Mouse (Mus musculus) forebrain, embryonic 16.5 days (tissue): ENCODE results near the gene Plac9b. TPM values are rescaled to one million over a fixed set of nuclear protein-coding genes. Genes with fewer than 3 reads are reported as not detected.
"Not testable (repeated sequence)": the region's sequence is repeated elsewhere in the genome, so short reads cannot be mapped to it uniquely, and the experiment has no call there.

Experiments used
- ATAC-seq: fragments of 200-750 bp; cut with Nextera tagmentation; 2 replicates; pipeline ENCODE4 v1.8.0; 2017; ENCODE audit warnings: mild to moderate bottlenecking, moderate library complexity
- H3K27ac ChIP-seq: fragments of 300-500 bp; sonication (generic); 2 replicates; pipeline ENCODE4 v1.5.1; 2014; ENCODE audit warnings: low read length, control low read depth
- H3K27me3 ChIP-seq: fragments of 300-500 bp; sonication (generic); replicated peaks from 2 replicates; pipeline ENCODE4 v1.6.1; 2014; ENCODE audit warnings: low read length; ENCODE audit not compliant: control insufficient read depth, insufficient read depth
- H3K36me3 ChIP-seq: fragments of 300-500 bp; sonication (generic); 2 replicates; pipeline ENCODE4 v1.6.1; 2014; ENCODE audit not compliant: control insufficient read depth, insufficient read depth
- H3K4me1 ChIP-seq: fragments of 300-500 bp; sonication (generic); replicated peaks from 2 replicates; pipeline ENCODE4 v1.6.1; 2014; ENCODE audit warnings: low read length; ENCODE audit not compliant: control insufficient read depth, insufficient read depth
- H3K4me2 ChIP-seq: fragments of 300-500 bp; sonication (generic); 2 replicates; pipeline ENCODE4 v1.6.1; 2014; ENCODE audit warnings: mild to moderate bottlenecking, low read length, control low read depth
- H3K4me3 ChIP-seq: fragments of 300-500 bp; sonication (generic); replicated peaks from 2 replicates; pipeline ENCODE4 v1.5.1; 2014; ENCODE audit warnings: mild to moderate bottlenecking, low read length, control low read depth
- H3K9ac ChIP-seq: fragments of 300-500 bp; sonication (generic); replicated peaks from 2 replicates; pipeline ENCODE4 v1.6.1; 2014; ENCODE audit warnings: low read depth, low read length, control low read depth
- H3K9me3 ChIP-seq: fragments of 300-500 bp; sonication (generic); 2 replicates; pipeline ENCODE4 v1.6.1; 2016; ENCODE audit warnings: low read length; ENCODE audit not compliant: control insufficient read depth
- WGBS: fragments of 180-500 bp; shearing (Covaris S2); extraction: QIAGEN DNeasy Blood & Tissue Kit; methylation state at CpG from one replicate; pipeline ENCODE4 v1.1.7; 2014; 5-methylcytosine and 5-hydroxymethylcytosine counted together
- polyA plus RNA-seq: library from polyadenylated mRNA; unstranded; fragments of >200 nt; fragmentation: Nextera tagmentation; extraction: Ambion mirVana; gene quantifications from 2 replicates; pipeline ENCODE4 v1.2.1, GENCODE M21; 2015

Plac9b gene
- polyA plus RNA-seq, result 5.2 and 7.4 TPM in 2 replicates

DNA sequence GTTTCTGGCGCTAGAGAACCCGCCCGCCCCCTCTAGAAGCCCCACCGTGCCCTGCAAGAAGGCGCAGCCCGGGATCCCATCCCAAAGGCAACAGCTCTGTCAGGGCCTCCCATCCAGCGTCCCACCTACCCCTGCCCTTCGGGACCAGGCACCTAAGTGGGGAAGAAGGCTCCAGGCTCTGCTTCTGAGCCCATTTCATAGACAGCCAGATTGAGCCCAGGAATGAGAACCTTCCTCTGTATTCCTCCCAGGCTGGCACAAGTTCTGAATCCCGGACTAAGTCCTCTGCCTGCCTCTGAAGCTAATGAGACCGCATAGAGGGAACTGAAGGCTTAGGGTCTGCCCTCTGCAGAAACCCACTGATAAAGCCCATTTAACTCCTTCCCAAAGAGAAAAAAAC, at the start of gene Plac9b:
Gene Plac9b, minus strand, starts transcription at position 101 of the 400 bp plus-strand sequence.
- H3K27ac ChIP-seq, H3K27me3 ChIP-seq, H3K9me3 ChIP-seq, H3K4me1 ChIP-seq, H3K4me2 ChIP-seq, H3K4me3 ChIP-seq, H3K36me3 ChIP-seq, H3K9ac ChIP-seq, ATAC-seq: not testable (repeated sequence)
- no CpG with 5 or more reads among the region's 10 CpGs for WGBS

- not testable (repeated sequence) for H3K27me3 ChIP-seq, H3K4me1 ChIP-seq, H3K27ac ChIP-seq, ATAC-seq, H3K9me3 ChIP-seq, H3K4me2 ChIP-seq, H3K36me3 ChIP-seq, H3K9ac ChIP-seq, H3K4me3 ChIP-seq
- WGBS, result no CpG with 5 or more reads among the region's 5 CpGs
Measured at GRCm38 (mm10) chr14:26216233-26217000, 34.1 kb upstream of the Plac9b start.

DNA sequence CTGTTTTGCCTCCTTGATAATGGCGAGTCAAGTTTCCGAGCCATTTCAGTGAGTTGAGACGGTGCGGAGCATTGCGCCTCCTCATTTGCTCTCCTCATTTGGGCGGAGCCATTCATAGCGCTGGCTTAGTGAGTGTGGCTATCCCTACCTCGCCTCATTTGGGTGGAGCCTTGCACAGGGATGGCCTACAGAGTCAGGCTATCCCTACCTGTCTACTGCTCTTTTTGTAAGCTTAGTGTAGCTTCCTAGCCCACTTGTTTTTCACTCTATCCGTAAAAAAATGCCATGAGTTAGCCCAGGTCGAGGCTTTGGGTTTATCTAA, 24.6 kb upstream of the Plac9b start, which contains the start of gene Tmem254b:
Gene Tmem254b, minus strand, starts transcription at position 116 of the 322 bp plus-strand sequence.
- H3K4me3 ChIP-seq, H3K27me3 ChIP-seq, H3K4me1 ChIP-seq, H3K9ac ChIP-seq, H3K9me3 ChIP-seq, H3K4me2 ChIP-seq, H3K36me3 ChIP-seq, H3K27ac ChIP-seq: not testable (repeated sequence)
- WGBS, result no CpG with 5 or more reads among the region's 10 CpGs
- peak; percentile 83 for ATAC-seq

DNA sequence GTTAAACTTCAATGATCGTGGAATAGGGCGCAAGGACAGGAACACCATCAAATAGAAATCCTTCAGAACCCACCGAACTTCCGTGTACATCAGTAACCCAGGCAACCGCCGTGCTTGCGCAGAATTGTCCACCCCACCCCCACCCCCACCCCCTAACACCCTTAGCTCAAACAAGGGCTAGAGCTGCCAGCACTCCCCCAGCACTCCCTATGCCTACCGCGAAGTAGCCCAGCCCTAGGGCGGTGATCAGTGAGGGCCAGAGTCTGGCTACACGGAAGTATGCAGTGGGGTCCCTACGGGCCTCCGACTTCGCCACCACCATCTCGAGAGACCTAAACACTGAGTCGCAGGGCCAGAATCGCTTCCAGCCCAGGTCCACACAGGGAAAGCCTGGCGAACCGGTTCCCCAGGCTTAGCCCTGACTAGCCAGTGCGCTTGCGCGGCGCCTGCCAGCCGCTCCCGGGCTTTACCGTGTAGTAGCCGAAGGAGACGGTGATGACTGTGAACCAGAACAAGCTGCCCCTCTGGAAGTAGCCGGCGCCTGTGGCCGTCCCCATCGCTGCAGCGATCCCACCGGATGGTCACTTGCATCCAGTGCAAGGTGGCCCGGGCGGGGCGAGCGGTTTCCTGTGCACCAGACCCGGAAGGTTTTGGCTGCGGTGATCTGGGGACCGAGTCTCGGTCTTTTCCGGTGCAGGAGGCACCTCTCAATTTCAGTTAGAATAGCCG, 24.1 kb upstream of the Plac9b start:
- H3K27me3 ChIP-seq, H3K9me3 ChIP-seq, H3K9ac ChIP-seq, H3K4me2 ChIP-seq, H3K36me3 ChIP-seq, H3K27ac ChIP-seq, H3K4me1 ChIP-seq, H3K4me3 ChIP-seq: not testable (repeated sequence)
- ATAC-seq, result peak; percentile 94
- WGBS, result no CpG with 5 or more reads among the region's 44 CpGs

DNA sequence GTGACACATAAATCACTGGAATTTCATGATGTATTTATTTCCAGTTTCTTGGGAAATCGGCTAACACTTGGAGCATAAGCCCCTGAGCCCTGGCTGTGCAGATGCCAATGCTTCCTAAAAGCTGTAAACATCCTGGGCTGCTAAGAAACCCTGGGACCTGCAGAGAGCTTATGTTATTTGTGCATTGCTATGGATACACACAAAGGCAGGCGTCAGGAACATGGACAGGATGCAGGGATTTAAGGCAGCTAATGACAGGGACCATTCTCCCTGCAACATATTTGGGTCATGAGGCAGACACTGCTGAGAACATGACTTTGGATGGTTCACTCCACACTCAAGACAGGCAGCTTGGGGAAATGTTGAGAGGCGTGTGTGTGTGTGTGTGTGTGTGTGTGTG, 15.6 kb upstream of the Plac9b start:
- H3K4me1 ChIP-seq, H3K9ac ChIP-seq, H3K36me3 ChIP-seq, H3K27me3 ChIP-seq, ATAC-seq, H3K27ac ChIP-seq, H3K4me2 ChIP-seq, H3K9me3 ChIP-seq, H3K4me3 ChIP-seq: not testable (repeated sequence)
- no CpG with 5 or more reads among the region's 3 CpGs for WGBS

- H3K4me1 ChIP-seq, H3K27ac ChIP-seq, H3K27me3 ChIP-seq, H3K4me2 ChIP-seq, ATAC-seq, H3K36me3 ChIP-seq, H3K4me3 ChIP-seq, H3K9ac ChIP-seq, H3K9me3 ChIP-seq: not testable (repeated sequence)
- no CpG with 5 or more reads among the region's 8 CpGs for WGBS
Measured at GRCm38 (mm10) chr14:26188361-26188760, 6.1 kb upstream of the Plac9b start.

- not testable (repeated sequence) for H3K36me3 ChIP-seq, H3K27ac ChIP-seq, H3K4me2 ChIP-seq, H3K9ac ChIP-seq, H3K27me3 ChIP-seq, H3K4me3 ChIP-seq, H3K9me3 ChIP-seq, ATAC-seq, H3K4me1 ChIP-seq
- no CpG with 5 or more reads among the region's 9 CpGs for WGBS
Measured at GRCm38 (mm10) chr14:26186638-26187037, 4.4 kb upstream of the Plac9b start.

DNA sequence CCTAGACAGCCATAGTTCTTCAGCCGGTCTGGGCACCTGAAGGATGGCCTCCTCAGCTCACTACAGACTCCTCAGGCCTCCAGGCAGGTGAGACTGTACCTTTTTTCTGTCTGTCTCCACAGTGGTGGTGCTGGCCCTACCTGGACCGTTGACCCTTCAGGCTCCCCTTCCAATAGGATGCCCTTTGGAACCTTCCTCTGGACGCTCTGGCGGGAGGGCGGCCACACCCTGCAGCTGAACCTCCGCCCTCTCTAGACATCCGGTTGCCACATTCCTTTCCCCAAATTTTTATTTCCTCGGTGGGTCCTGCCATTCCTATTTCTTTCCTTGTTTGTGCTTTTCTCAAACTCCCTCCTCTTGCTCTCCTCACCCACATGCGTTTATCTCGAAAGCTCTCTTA, 620 bp downstream of the Plac9b start:
- not testable (repeated sequence) for ATAC-seq, H3K27me3 ChIP-seq, H3K9ac ChIP-seq, H3K4me2 ChIP-seq, H3K9me3 ChIP-seq, H3K36me3 ChIP-seq, H3K27ac ChIP-seq, H3K4me3 ChIP-seq, H3K4me1 ChIP-seq
- no CpG with 5 or more reads among the region's 10 CpGs for WGBS

GRCm38 (mm10) chr14:26175028-26175427, 7.3 kb downstream of the Plac9b start:
- ATAC-seq, H3K4me3 ChIP-seq, H3K27me3 ChIP-seq, H3K9ac ChIP-seq, H3K27ac ChIP-seq, H3K4me2 ChIP-seq, H3K9me3 ChIP-seq, H3K36me3 ChIP-seq, H3K4me1 ChIP-seq: not testable (repeated sequence)
- no CpG with 5 or more reads among the region's 6 CpGs for WGBS
